Mouse (Mus musculus) Muller cell, postnatal 12 days (primary cell): ENCODE results near the gene Wdr1.

Experiments
- DNase-seq: peaks from one replicate; pipeline ENCODE4 v3.0.0-alpha.2; 2015; ENCODE audit errors: inconsistent ontology term

Gene Wdr1

DNA sequence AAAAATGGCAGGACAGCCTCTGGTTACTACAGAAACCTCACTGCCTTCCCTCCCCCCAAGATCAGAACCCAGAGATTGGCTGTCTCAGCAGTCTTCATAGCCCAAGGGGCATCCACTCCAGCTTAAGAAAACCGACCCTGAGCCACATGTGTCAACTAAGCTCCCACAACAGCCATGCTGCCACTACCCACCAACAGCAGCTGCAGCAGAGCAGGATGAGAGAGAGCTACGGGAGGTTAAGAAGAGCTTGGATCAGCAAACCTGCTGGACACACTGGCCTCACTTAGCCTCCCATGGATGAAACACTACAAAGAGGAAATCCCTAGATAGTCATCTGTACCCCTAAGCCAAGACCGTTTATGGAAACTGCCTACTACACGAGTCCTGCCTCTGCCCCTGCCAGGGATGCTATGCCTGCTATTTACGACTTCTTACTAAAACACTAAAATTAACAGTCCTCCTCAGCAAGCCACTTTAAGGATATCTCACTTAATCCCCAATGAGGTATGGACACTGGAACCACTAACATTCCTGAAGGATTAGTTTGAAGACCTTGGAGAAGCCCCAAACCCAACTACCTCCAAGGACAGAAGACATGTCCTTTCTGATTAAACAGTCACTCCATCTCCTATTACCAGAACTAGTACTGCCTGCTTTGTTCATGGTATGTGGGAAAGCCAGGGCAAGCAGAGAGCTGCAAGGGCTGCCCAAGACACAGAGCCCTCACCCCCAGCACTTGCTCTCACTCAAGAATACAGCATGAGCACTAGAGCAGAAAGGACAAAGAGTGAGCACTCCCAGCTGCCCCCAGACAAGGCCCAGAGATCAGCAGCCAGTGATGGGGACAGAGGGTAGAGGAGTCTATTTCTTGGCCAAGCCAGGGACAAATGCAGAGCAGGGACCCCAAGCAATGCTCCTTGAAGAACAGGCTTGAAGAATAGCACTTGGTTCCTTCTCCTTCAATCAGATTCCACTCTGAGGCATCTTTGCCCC is 18.3 kb downstream of the Wdr1 start:
- DNase-seq: peak; percentile 65

DNA sequence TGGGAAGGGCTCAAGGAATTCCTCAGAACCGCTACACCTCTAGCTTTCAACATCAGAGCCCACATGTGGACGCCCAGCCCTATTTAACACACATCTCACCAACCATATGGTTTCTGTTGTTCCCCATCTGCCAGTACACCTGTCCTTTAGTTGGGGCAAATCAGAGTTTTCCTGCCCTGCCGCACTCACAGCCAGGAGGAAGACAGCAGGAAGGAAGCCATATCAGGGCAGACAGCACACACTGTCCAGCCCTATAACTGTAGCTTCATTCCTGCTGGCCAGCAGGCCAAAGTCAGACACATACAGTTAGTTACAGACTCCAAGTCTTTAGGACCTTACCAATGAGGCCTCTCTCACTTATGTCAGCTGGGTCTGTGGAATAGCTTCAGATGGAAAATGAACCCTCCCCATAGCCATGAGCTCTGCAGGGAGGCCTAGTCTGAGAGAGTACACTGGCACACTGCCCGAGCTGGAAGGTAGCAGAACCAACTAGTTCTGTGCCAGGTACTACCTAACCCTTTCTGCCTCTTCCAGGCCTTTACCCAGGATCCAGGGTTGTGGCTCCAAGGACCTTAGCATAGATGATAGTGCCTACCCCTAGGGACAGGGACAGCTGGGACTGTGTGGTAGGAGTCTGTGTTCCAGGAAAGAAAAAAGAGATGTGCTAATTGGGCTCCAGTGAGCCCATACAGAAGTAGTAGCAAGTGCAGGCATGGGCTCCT is 19.4 kb downstream of the Wdr1 start:
- peak; percentile 57 for DNase-seq

DNA sequence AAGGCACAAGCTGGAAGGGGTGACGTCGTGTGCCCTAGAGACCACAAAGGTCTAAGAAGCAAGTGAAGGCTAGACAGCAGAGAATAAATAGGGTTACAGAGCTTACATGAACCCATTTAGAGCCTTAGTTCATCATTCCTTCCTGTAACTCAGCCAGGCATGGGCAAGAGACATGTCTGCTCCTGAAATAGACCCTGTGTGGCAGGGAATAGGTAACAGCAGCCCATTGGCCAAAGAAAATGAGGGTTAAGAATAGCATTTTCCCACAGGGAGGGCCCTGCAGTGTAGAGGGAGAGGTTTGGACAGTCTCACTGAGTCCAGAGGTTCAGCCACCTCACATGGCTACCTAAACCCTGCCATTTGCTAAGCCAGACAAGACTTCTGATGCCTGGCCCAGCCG is 21.3 kb downstream of the Wdr1 start:
- no peak for DNase-seq

DNA sequence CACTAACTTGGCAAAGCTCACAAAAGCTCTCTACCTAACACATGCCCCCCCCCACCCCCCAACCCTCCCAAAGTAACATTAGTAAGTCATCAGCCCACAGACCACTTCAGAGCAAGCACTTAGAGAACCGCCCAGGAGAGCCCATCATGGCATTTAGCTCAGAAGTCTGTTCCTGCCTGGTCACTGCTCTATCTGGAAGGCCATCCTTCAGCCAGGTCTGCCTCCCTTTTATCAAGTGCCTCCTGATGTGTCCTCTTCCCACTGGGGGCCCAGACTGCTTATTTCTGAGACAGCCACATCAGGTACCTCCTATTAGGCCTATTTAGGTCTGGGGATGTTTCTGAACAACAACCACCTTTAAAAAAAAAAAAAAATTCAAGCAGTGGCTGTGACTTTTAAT is 22.1 kb downstream of the Wdr1 start:
- DNase-seq: no peak

DNA sequence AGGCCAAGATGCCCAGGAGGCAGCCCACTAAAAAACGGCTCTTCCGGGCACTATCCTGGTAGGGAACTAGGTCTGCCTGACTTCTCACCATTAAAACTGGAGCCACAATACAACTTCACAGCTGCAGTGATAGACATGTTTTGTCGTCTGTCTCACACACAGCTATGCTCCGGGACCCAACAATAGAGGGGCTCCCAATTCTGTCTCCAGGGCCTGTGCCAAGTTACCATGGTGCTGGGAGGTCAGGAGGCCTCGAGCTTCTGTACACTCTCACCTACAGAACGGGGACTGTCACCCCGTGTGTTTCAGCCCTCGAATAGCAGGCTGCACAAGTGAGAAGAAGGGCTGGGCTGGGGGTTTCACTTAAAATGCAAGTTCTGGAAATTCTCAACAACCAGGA is 24.5 kb downstream of the Wdr1 start:
- no peak for DNase-seq

DNA sequence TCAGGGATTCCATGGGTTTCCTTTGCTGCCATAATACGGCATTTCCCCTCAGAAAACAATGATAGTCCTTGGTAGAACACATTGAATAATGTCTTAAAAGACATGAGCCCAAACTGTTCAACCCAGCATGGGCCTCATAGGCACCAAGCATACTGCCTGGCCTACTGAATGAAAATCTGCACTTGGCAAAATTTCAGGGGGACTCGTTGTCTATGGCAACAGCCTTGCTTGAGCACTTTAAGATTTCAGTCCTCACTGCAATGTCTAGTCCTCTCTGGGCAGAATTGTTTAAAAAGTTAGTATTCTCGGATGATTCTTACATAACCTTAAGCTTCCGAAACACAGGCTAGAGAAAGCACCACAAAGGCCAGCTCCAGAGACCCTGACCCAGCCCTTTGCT is 25.2 kb downstream of the Wdr1 start:
- DNase-seq: no peak

DNA sequence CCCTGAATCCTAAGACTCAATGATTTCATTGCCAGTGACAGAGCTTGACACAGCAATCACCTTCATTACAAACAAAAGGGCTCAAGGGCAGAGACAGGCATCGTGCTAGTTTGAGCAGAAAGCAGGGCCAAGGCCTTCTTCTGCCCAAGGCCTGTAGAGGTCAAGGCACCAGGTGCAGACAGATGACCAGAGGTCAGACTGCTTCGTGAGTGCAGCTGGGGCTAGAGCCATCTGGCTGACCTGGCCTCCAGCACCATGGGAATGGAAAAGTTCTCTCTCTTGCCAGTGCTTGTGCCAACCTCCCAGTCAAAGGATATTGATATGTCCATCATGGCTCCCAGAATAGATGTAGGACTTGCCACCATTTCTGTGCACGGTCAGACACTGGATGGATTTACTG is 26.2 kb downstream of the Wdr1 start:
- DNase-seq: no peak

DNA sequence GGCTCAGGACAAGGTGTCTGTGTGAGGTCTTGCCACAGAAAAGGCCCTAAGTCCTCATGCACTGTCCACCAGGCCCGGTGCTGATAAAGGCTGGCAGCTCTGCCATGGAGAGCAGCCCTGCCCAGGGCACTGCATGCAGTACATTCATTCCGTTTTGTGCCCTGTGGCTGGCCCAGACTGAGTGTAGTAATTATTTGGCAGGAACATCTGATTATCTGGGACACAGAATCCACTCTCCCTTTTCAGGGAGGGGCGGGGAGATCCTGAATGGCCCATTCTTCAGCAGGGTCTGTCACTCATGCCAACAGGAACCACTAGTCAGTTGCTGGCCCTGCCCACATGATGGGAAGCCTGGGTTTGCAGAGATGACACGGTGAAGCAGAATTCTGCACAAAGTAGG is 30.9 kb downstream of the Wdr1 start:
- DNase-seq: peak; percentile 98

DNA sequence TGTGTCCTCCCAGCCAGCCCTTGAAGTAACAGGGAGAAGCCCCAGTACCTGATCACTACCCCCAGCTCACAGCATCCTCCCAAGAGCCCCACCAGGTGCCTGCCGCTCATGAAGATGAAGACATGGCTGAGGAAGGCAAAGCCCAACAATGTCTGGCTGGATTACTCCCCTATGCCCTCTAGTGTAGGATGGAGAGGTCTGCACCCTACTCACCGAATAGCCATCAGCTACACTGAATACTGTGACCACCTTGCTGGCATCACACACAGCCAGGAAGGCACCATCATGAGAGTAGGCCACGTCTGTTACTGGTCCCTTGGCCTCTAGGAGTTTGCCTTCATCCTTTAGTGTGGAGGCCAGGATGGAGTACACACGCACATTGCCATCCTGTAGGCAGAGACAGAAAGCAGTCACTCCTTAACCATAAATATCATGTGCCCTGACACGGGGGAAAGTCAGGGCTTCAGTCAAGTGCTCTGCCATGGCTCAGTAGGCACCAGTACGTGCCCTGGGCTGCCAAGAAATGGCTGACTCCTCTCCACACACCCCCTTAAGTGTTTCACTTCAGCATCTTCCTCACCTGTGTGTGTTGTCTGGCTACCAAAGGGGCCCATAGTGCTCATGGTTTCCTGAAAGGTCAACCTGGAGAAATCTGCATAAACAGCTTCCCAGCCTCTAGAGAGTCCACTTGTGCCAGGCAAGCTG is 33.1 kb downstream of the Wdr1 start:
- DNase-seq: no peak

DNA sequence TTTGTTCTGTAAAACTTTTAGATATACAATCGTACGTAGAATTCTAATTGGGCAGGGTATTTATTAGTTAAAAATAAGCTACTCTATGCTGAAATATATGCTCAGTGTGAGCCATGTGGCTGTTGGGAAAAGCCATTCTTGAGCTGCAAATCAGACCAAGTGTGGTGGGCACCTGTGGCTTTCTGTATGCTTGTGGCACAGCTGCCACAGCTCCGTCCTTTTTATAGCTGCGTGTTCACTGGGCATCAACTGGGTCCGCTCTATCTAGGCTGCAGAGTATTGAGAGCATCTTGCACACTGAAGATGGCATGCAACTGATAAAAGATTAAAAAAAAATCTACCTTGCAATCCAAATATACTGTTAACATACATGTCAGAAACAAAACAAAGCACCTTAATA is 40.0 kb downstream of the Wdr1 start:
- no peak for DNase-seq

- no peak for DNase-seq
Observed at GRCm38 (mm10) chr5:38520838-38521237, 42.2 kb downstream of the Wdr1 start.

GRCm38 (mm10) chr5:38516267-38516666 is 46.8 kb downstream of the Wdr1 start:
- DNase-seq: no peak

- DNase-seq: no peak
Observed at GRCm38 (mm10) chr5:38512991-38513390, 50.0 kb downstream of the Wdr1 start.

- DNase-seq: no peak
Observed at GRCm38 (mm10) chr5:38509568-38509967, 53.5 kb downstream of the Wdr1 start.

GRCm38 (mm10) chr5:38505435-38505765 is 57.6 kb downstream of the Wdr1 start:
- DNase-seq: no peak

- DNase-seq: peak; percentile 11
Observed at GRCm38 (mm10) chr5:38504747-38505434, 58.1 kb downstream of the Wdr1 start.

DNA sequence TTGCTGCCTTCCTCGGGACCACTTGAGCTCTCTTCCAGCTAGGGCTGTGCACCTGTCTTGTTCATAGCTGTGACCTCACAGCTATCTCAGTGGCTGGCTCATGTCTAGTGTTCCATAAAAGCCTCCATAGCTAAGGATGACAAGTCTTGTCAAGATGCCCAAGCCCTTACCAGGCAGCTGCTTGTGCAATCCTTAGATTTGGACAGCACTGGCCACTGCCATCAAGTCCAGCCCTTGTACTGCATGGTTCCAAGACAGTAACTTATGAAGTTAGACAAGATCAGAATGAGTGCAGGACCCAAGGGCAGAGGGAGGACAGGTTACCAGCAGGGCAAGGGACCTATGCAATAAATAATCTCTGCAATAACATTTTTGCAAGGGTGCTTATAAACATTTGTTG is 58.9 kb downstream of the Wdr1 start:
- peak; percentile 24 for DNase-seq

GRCm38 (mm10) chr5:38502992-38503391 is 60.0 kb downstream of the Wdr1 start, which contains the start of gene Slc2a9:
Gene Slc2a9, minus strand, starts transcription at chr5:38503143.
- DNase-seq: no peak

GRCm38 (mm10) chr5:38500043-38500442 is 63.0 kb downstream of the Wdr1 start:
- DNase-seq: no peak

DNA sequence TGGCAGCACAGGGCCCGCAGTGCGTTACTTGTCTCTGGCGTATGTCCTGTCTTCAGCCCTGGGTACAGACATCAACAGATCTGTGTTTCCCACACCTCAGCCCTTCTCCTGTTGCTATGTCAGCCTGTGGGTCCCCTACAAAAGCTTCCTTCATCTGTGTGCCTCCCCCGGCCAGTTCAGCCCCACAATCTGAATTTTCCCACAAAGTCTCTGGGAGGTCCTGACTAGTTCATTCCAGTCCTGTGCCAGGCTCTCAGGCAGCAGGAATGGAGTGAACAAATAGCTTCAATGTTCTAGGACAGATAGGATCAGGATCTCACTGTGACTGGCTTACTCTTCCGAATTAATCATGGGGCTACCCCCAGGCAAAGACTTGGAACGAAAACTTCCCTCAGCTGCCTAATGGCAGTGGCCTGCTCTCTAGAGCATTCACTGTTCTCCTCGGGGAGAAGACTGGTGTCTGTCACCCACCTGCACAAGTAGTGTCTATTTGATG is 63.7 kb downstream of the Wdr1 start:
- peak; percentile 74 for DNase-seq

- no peak for DNase-seq
Observed at GRCm38 (mm10) chr5:38498479-38498878, 64.5 kb downstream of the Wdr1 start.
